Mouse (Mus musculus) liver, embryonic 16.5 days (tissue): ENCODE measurements at regions not wholly inside any gene's neighbourhood (a gene's known extent, or its start where the extent isn't known, plus 50 kb on each side); places are given as distances from the start of the nearest gene placed in this dataset.

ENCODE experiments used
- ATAC-seq: fragments of 200-750 bp; cut with Nextera tagmentation; 2 replicates; pipeline ENCODE4 v1.8.0; 2017; ENCODE audit warnings: low read depth, mild to moderate bottlenecking, moderate number of reproducible peaks, moderate library complexity
- H3K27ac ChIP-seq: fragments of 300-500 bp; sonication (generic); 2 replicates; pipeline ENCODE4 v1.5.1; 2014; ENCODE audit warnings: mild to moderate bottlenecking, low read length
- H3K27me3 ChIP-seq: fragments of 300-500 bp; sonication (generic); 2 replicates; pipeline ENCODE4 v1.6.1; 2014; ENCODE audit warnings: low read depth, low read length, mixed read lengths; ENCODE audit not compliant: control insufficient read depth, insufficient read depth
- H3K36me3 ChIP-seq: fragments of 300-500 bp; sonication (generic); 2 replicates; pipeline ENCODE4 v1.6.1; 2014; ENCODE audit warnings: mild to moderate bottlenecking; ENCODE audit not compliant: control insufficient read depth, insufficient read depth
- H3K4me1 ChIP-seq: fragments of 300-500 bp; sonication (generic); 2 replicates; pipeline ENCODE4 v1.6.1; 2014; ENCODE audit warnings: low read depth, low read length, mixed read lengths; ENCODE audit not compliant: control insufficient read depth
- H3K4me2 ChIP-seq: fragments of 300-500 bp; sonication (generic); 2 replicates; pipeline ENCODE4 v1.6.1; 2014; ENCODE audit warnings: low read depth, low read length, mixed read lengths
- H3K4me3 ChIP-seq: fragments of 300-500 bp; sonication (generic); 2 replicates; pipeline ENCODE4 v1.5.1; 2014; ENCODE audit warnings: low read depth, mild to moderate bottlenecking, low read length
- H3K9ac ChIP-seq: fragments of 300-500 bp; sonication (generic); 2 replicates; pipeline ENCODE4 v1.6.1; 2014; ENCODE audit warnings: low read depth, low read length
- H3K9me3 ChIP-seq: fragments of 300-500 bp; sonication (generic); replicated peaks from 2 replicates; pipeline ENCODE4 v1.6.1; 2016; ENCODE audit warnings: low read length; ENCODE audit not compliant: control insufficient read depth
- WGBS: fragments of 180-500 bp; shearing (Covaris S2); extraction: QIAGEN DNeasy Blood & Tissue Kit; methylation state at CpG from one replicate; pipeline ENCODE4 v1.1.7; 2014; ENCODE audit not compliant: insufficient replicate concordance; 5-methylcytosine and 5-hydroxymethylcytosine counted together

GRCm38 (mm10) chr11:48152219-48152618, 163.4 kb upstream of the Sgcd start:
- Histone ChIP-seq H3K27me3 (no peaks in the 10 kb centered on the region), H3K4me3 (no peak overlapping the region), H3K4me1 (no peaks in the 10 kb centered on the region), H3K9me3 (no peaks in the 10 kb centered on the region), H3K9ac (no peak overlapping the region), H3K27ac (no peak overlapping the region), H3K4me2 (no peak overlapping the region), H3K36me3 (no peaks in the 10 kb centered on the region)
- 50% methylated on average over 6 of the region's 6 CpGs for WGBS
- no peak for ATAC-seq

GRCm38 (mm10) chr11:48133335-48133734, 144.6 kb upstream of the Sgcd start:
- Histone ChIP-seq H3K9ac (no peak overlapping the region), H3K4me2 (no peak overlapping the region), H3K4me1 (no peaks in the 10 kb centered on the region), H3K4me3 (no peak overlapping the region), H3K27me3 (no peaks in the 10 kb centered on the region), H3K36me3 (no peaks in the 10 kb centered on the region), H3K9me3 (no peaks in the 10 kb centered on the region), H3K27ac (no peak overlapping the region)
- no peak for ATAC-seq

GRCm38 (mm10) chr11:48098063-48098462, 109.3 kb upstream of the Sgcd start:
- 68% methylated on average over 3 of the region's 3 CpGs for WGBS

GRCm38 (mm10) chr11:48097455-48097854, 108.7 kb upstream of the Sgcd start:
- H3K27ac ChIP-seq = no peak overlapping the region
- no peak overlapping the region for H3K9ac ChIP-seq
- no peaks in the 10 kb centered on the region for H3K9me3 ChIP-seq
- no peak overlapping the region for H3K4me3 ChIP-seq
- H3K4me1 ChIP-seq = no peaks in the 10 kb centered on the region
- H3K27me3 ChIP-seq = no peaks in the 10 kb centered on the region
- no peaks in the 10 kb centered on the region for H3K36me3 ChIP-seq
- no peak for ATAC-seq
- no peak overlapping the region for H3K4me2 ChIP-seq
- 73% methylated on average over 6 of the region's 6 CpGs for WGBS

More at GRCm38 (mm10) chr11:48098063-48098462, 109.3 kb upstream of the Sgcd start:
- Histone ChIP-seq H3K27me3 (no peaks in the 10 kb centered on the region), H3K4me2 (no peak overlapping the region), H3K4me1 (no peaks in the 10 kb centered on the region), H3K9me3 (no peaks in the 10 kb centered on the region), H3K4me3 (no peak overlapping the region), H3K9ac (no peak overlapping the region), H3K36me3 (no peaks in the 10 kb centered on the region), H3K27ac (no peak overlapping the region)
- no peak for ATAC-seq

GRCm38 (mm10) chr11:48067072-48067471, 78.3 kb upstream of the Sgcd start:
- no peaks in the 10 kb centered on the region for H3K27me3 ChIP-seq
- H3K36me3 ChIP-seq = no peaks in the 10 kb centered on the region
- WGBS = 62% methylated on average over 3 of the region's 3 CpGs
- H3K4me3 ChIP-seq = no peak overlapping the region
- no peak overlapping the region for H3K9ac ChIP-seq
- no peak overlapping the region for H3K4me2 ChIP-seq
- H3K4me1 ChIP-seq = no peaks in the 10 kb centered on the region
- ATAC-seq = no peak
- no peaks in the 10 kb centered on the region for H3K9me3 ChIP-seq
- no peak overlapping the region for H3K27ac ChIP-seq

GRCm38 (mm10) chr11:48063719-48064118, 75.0 kb upstream of the Sgcd start:
- no peak overlapping the region for H3K4me2 ChIP-seq
- no peak overlapping the region for H3K4me3 ChIP-seq
- no peaks in the 10 kb centered on the region for H3K27me3 ChIP-seq
- ATAC-seq = no peak
- no peaks in the 10 kb centered on the region for H3K4me1 ChIP-seq
- H3K36me3 ChIP-seq = no peaks in the 10 kb centered on the region
- 51% methylated on average over 9 of the region's 9 CpGs for WGBS
- no peak overlapping the region for H3K9ac ChIP-seq
- H3K27ac ChIP-seq = no peak overlapping the region
- H3K9me3 ChIP-seq = no peaks in the 10 kb centered on the region

- Histone ChIP-seq H3K4me2 (no peak overlapping the region), H3K4me1 (no peaks in the 10 kb centered on the region), H3K4me3 (no peak overlapping the region), H3K27ac (no peak overlapping the region), H3K27me3 (no peaks in the 10 kb centered on the region), H3K9me3 (no peaks in the 10 kb centered on the region), H3K9ac (no peak overlapping the region), H3K36me3 (no peaks in the 10 kb centered on the region)
- no peak for ATAC-seq
Measured at GRCm38 (mm10) chr11:48061501-48061900, 72.7 kb upstream of the Sgcd start.

GRCm38 (mm10) chr11:48051156-48051866, 62.5 kb upstream of the Sgcd start:
- WGBS = 55% methylated on average over 3 of the region's 3 CpGs
- ATAC-seq = no peak

GRCm38 (mm10) chr11:48048311-48048710, 59.5 kb upstream of the Sgcd start:
- no peak overlapping the region for H3K4me3 ChIP-seq
- H3K9ac ChIP-seq = no peak overlapping the region
- no peaks in the 10 kb centered on the region for H3K9me3 ChIP-seq
- H3K27me3 ChIP-seq = no peaks in the 10 kb centered on the region
- H3K27ac ChIP-seq = no peak overlapping the region
- H3K4me2 ChIP-seq = no peak overlapping the region
- 45% methylated on average over 1 of the region's 1 CpGs for WGBS
- H3K4me1 ChIP-seq = no peaks in the 10 kb centered on the region
- no peaks in the 10 kb centered on the region for H3K36me3 ChIP-seq
- no peak for ATAC-seq

More at GRCm38 (mm10) chr11:48051156-48051866, 62.5 kb upstream of the Sgcd start:
- H3K9ac ChIP-seq = no peak overlapping the region
- no peak overlapping the region for H3K4me3 ChIP-seq
- no peak overlapping the region for H3K4me2 ChIP-seq
- H3K9me3 ChIP-seq = no peaks in the 10 kb centered on the region
- H3K27ac ChIP-seq = no peak overlapping the region
- no peaks in the 10 kb centered on the region for H3K27me3 ChIP-seq
- no peaks in the 10 kb centered on the region for H3K4me1 ChIP-seq
- H3K36me3 ChIP-seq = no peaks in the 10 kb centered on the region
